ENCODE assay signal across 21 mouse cellular contexts in genomic region chr7:144526649-144527048, GRCm38 (mm10). TPM values are rescaled to one million over a fixed set of nuclear protein-coding genes. Genes with fewer than 3 reads are reported as not detected.
DNase-seq lines count a peak whose midpoint lies in the region; ATAC-seq and TF ChIP-seq lines count a peak whose summit lies in the region.
"Had no signal": no experiment of that assay in that cellular context is flagged by ENCODE, and none has a peak within 500 bp of the region (broad histone marks: within the 10 kb centered on the region; RNA-seq: fewer than 3 reads in every experiment).

No protein-coding gene starts in this region.

- H3K9ac ChIP-seq in forebrain, postnatal 0 days = no peak overlapping the region
- H3K9ac ChIP-seq: embryonic facial prominence, embryonic 13.5 days; forebrain, embryonic 12.5 days; heart, embryonic 15.5 days; hindbrain, embryonic 15.5 days had no signal

- 57% methylated on average over 2 of the region's 2 CpGs for WGBS in forebrain, postnatal 0 days
- 44% methylated on average over 2 of the region's 2 CpGs for WGBS in heart, embryonic 10.5 days

- H3K9me3 ChIP-seq in forebrain, postnatal 0 days (ENCODE audit: low read length) = no peaks in the 10 kb centered on the region
- no peaks in the 10 kb centered on the region for H3K9me3 ChIP-seq in heart, embryonic 10.5 days
- H3K9me3 ChIP-seq: embryonic facial prominence, embryonic 13.5 days; forebrain, embryonic 12.5 days; heart, embryonic 15.5 days; hindbrain, embryonic 10.5 days; hindbrain, embryonic 15.5 days had no signal

- no peak overlapping the region for H3K4me2 ChIP-seq in forebrain, postnatal 0 days (ENCODE audit: low read depth)
- H3K4me2 ChIP-seq: embryonic facial prominence, embryonic 13.5 days; forebrain, embryonic 12.5 days; heart, embryonic 11.5 days; heart, embryonic 15.5 days; hindbrain, embryonic 15.5 days had no signal

- H3K4me3 ChIP-seq in gastrocnemius, adult 2 months = no peak overlapping the region
- no peak overlapping the region for H3K4me3 ChIP-seq in layer of hippocampus, adult 2 months
- no peak overlapping the region for H3K4me3 ChIP-seq in forebrain, postnatal 0 days (ENCODE audit: low read depth, low read length)
- no peak overlapping the region for H3K4me3 ChIP-seq in heart, embryonic 10.5 days
- H3K4me3 ChIP-seq: embryonic facial prominence, embryonic 13.5 days; forebrain, embryonic 12.5 days; heart, embryonic 15.5 days; hindbrain, embryonic 10.5 days; hindbrain, embryonic 15.5 days had no signal

- H3K36me3 ChIP-seq in forebrain, postnatal 0 days (ENCODE audit: insufficient read depth) = no peaks in the 10 kb centered on the region
- no peaks in the 10 kb centered on the region for H3K36me3 ChIP-seq in heart, embryonic 10.5 days
- H3K36me3 ChIP-seq: embryonic facial prominence, embryonic 13.5 days; forebrain, embryonic 12.5 days; heart, embryonic 15.5 days; hindbrain, embryonic 10.5 days; hindbrain, embryonic 15.5 days had no signal

- no peak for TF ChIP-seq CTCF in gastrocnemius, adult 2 months (IDR thresholded peaks at IDR 0.05)
- TF ChIP-seq CTCF in layer of hippocampus, adult 2 months (conservative IDR thresholded peaks at IDR 0.05) = no peak
- TF ChIP-seq CTCF in forebrain, postnatal 0 days (IDR thresholded peaks at IDR 0.05; ENCODE audit: low read depth) = no peak

- peak overlapping the region; percentile 81 for H3K27ac ChIP-seq in gastrocnemius, adult 2 months
- H3K27ac ChIP-seq in layer of hippocampus, adult 2 months = no peak overlapping the region
- H3K27ac ChIP-seq in forebrain, postnatal 0 days (ENCODE audit: low read depth, low read length) = no peak overlapping the region
- H3K27ac ChIP-seq in heart, embryonic 10.5 days = no peak overlapping the region
- H3K27ac ChIP-seq: embryonic facial prominence, embryonic 13.5 days; forebrain, embryonic 12.5 days; heart, embryonic 15.5 days; hindbrain, embryonic 10.5 days; hindbrain, embryonic 15.5 days had no signal

- H3K27me3 ChIP-seq in forebrain, postnatal 0 days (ENCODE audit: insufficient read depth, low read length) = no peaks in the 10 kb centered on the region
- no peaks in the 10 kb centered on the region for H3K27me3 ChIP-seq in heart, embryonic 10.5 days (ENCODE audit: insufficient read depth, poor library complexity, severe bottlenecking)
- H3K27me3 ChIP-seq: embryonic facial prominence, embryonic 13.5 days; forebrain, embryonic 12.5 days; heart, embryonic 15.5 days; hindbrain, embryonic 15.5 days; Patski had no signal

- 0 out of 2 replicates have a peak, but pooled peaks cover 4% of the 10 kb centered on the region for H3K4me1 ChIP-seq in forebrain, postnatal 0 days (ENCODE audit: insufficient read depth)
- H3K4me1 ChIP-seq in heart, embryonic 10.5 days = peaks cover 51% of the 10 kb centered on the region
- H3K4me1 ChIP-seq: hindbrain, embryonic 15.5 days had no signal

- no peak for DNase-seq in gastrocnemius, adult 2 months
- DNase-seq in gastrocnemius, postnatal 36 days = no peak
- DNase-seq in 3T3-L1 (ENCODE audit: low read depth, low spot score) (peak; percentile 25), 416B (ENCODE audit: low read depth) (peak; percentile 41)
- DNase-seq in forelimb bud, embryonic 11.5 days (ENCODE audit: low read depth, low spot score) = peak; percentile 21
- no peak for DNase-seq in layer of hippocampus, adult 2 months (ENCODE audit: low spot score in 2 of 2)
- no peak for DNase-seq in forebrain, postnatal 0 days
- no peak for DNase-seq in heart, embryonic 10.5 days (ENCODE audit: low spot score)
- DNase-seq: adrenal gland, postnatal 25 days; cerebellum, adult 8-10 months; cerebellum, postnatal 14 days; heart, adult 18-20 months had no signal

- intact Hi-C loops in gastrocnemius, adult 2 months (cut with DNase I) = loop anchor here (2.0 kb wide), 1 partner anchor 26 kb away; the partner anchor contains the start of gene Ppfia1
- intact Hi-C loops in gastrocnemius, postnatal 36 days (cut with DNase I) = no loop called here

- ATAC-seq in forebrain, postnatal 0 days = no peak
- ATAC-seq: forebrain, embryonic 16.5 days; intestine, embryonic 16.5 days; Patski had no signal

RNA-seq across cellular contexts. Expression of gene Ppfia1, which starts 26.9 kb away (rescaled TPM):
- 10 to 100 TPM; 28.3 to 33.4 TPM for total RNA-seq in gastrocnemius, adult 2 months (2021)
- 10 to 100 TPM; 23.0 to 27.5 TPM for total RNA-seq in gastrocnemius, postnatal 36 days (2021)
- 10 to 100 TPM; 38.2 to 43.0 TPM for total RNA-seq in layer of hippocampus, adult 2 months (2021)
- 32.2 and 53.8 TPM in 2 replicates for total RNA-seq in forebrain, postnatal 0 days (2014; rRNA removed)
- 12.0 and 15.2 TPM in 2 replicates for polyA plus RNA-seq in forebrain, postnatal 0 days (2015; fragmentation: Nextera tagmentation; extraction: Ambion mirVana)
- 29.9 and 36.0 TPM in 2 replicates for polyA plus RNA-seq in heart, embryonic 10.5 days (2016; fragmentation: Nextera tagmentation; extraction: Ambion mirVana)

RNA-seq across cellular contexts. Expression of gene Fadd, which starts 55.6 kb away (rescaled TPM):
- total RNA-seq in gastrocnemius, adult 2 months (2021) = 1 to 10 TPM; 1.6 to 2.6 TPM
- 1 to 10 TPM; 2.2 to 2.5 TPM for total RNA-seq in gastrocnemius, postnatal 36 days (2021)
- total RNA-seq in layer of hippocampus, adult 2 months (2021) = 1 to 10 TPM; 1.9 to 2.3 TPM
- 2.6 and 2.7 TPM in 2 replicates for total RNA-seq in forebrain, postnatal 0 days (2014; rRNA removed)
- polyA plus RNA-seq in forebrain, postnatal 0 days (2015; fragmentation: Nextera tagmentation; extraction: Ambion mirVana) = 2.5 and 3.0 TPM in 2 replicates
- 11.8 and 12.7 TPM in 2 replicates for polyA plus RNA-seq in heart, embryonic 10.5 days (2016; fragmentation: Nextera tagmentation; extraction: Ambion mirVana)

RNA-seq across cellular contexts. Expression of gene Cttn, which starts 55.8 kb away (rescaled TPM):
- 10 to 100 TPM; 16.3 to 20.7 TPM for total RNA-seq in gastrocnemius, adult 2 months (2021)
- total RNA-seq in gastrocnemius, postnatal 36 days (2021) = 10 to 100 TPM; 15.7 to 17.9 TPM
- 100 to 1,000 TPM; 179 to 181 TPM for total RNA-seq in layer of hippocampus, adult 2 months (2021)
- total RNA-seq in forebrain, postnatal 0 days (2014; rRNA removed) = 109 and 132 TPM in 2 replicates
- 143 and 164 TPM in 2 replicates for polyA plus RNA-seq in forebrain, postnatal 0 days (2015; fragmentation: Nextera tagmentation; extraction: Ambion mirVana)
- 168 and 174 TPM in 2 replicates for polyA plus RNA-seq in heart, embryonic 10.5 days (2016; fragmentation: Nextera tagmentation; extraction: Ambion mirVana)

Comparison
In these comparisons a context has a peak if more than half of its experiments do, and no peak if none do; other contexts are left out.
1. DNase-seq: peak in 3T3-L1 (single experiment), 416B (single experiment) and forelimb bud, embryonic 11.5 days (single experiment); none in gastrocnemius, adult 2 months (single experiment), gastrocnemius, postnatal 36 days (0 of 2), layer of hippocampus, adult 2 months (0 of 2), forebrain, postnatal 0 days (single experiment) and heart, embryonic 10.5 days (single experiment).